Mouse (Mus musculus): ENCODE results near the gene Snx19.

- TF ChIP-seq POLR2A (IDR thresholded peaks at IDR 0.05; ENCODE audit: control insufficient read depth, low read depth, low read length) (no peak), CTCF (IDR thresholded peaks at IDR 0.05; ENCODE audit: control insufficient read depth, insufficient read depth, insufficient replicate concordance, low read depth, low read length) (no peak)
These were observed 23.0 kb downstream of the Snx19 start for GRCm38 (mm10) chr9:30449862-30450261.

Data from testis, adult 2 months (tissue).